Mouse (Mus musculus) heart, embryonic 16.5 days (tissue): ENCODE results near the gene Fnbp4. TPM values are rescaled to one million over a fixed set of nuclear protein-coding genes. Genes with fewer than 3 reads are reported as not detected.

ENCODE experiments used
- ATAC-seq: fragments of 200-750 bp; cut with Nextera tagmentation; replicated peaks from 2 replicates; pipeline ENCODE4 v1.8.0; 2017; ENCODE audit warnings: moderate number of reproducible peaks; ENCODE audit not compliant: insufficient read depth, low FRiP score; ENCODE audit errors: extremely low read depth
- H3K27ac ChIP-seq: fragments of 300-500 bp; sonication (generic); 2 replicates; pipeline ENCODE4 v1.5.1; 2014; ENCODE audit warnings: mild to moderate bottlenecking, low read length, control low read depth, moderate library complexity
- H3K27me3 ChIP-seq: fragments of 300-500 bp; sonication (generic); 2 replicates; pipeline ENCODE4 v1.6.1; 2014; ENCODE audit warnings: low read length, mixed read lengths; ENCODE audit not compliant: control insufficient read depth, insufficient read depth
- H3K36me3 ChIP-seq: fragments of 300-500 bp; sonication (generic); 2 replicates; pipeline ENCODE4 v1.6.1; 2014; ENCODE audit not compliant: control insufficient read depth, insufficient read depth
- H3K4me1 ChIP-seq: fragments of 300-500 bp; sonication (generic); 2 replicates; pipeline ENCODE4 v1.6.1; 2014; ENCODE audit warnings: low read length, mixed read lengths; ENCODE audit not compliant: control insufficient read depth, insufficient read depth
- H3K4me2 ChIP-seq: fragments of 300-500 bp; sonication (generic); 2 replicates; pipeline ENCODE4 v1.6.1; 2014; ENCODE audit warnings: low read depth, mild to moderate bottlenecking, control low read depth, low read length
- H3K4me3 ChIP-seq: fragments of 300-500 bp; sonication (generic); 2 replicates; pipeline ENCODE4 v1.5.1; 2014; ENCODE audit warnings: mild to moderate bottlenecking, control low read depth, low read length
- H3K9ac ChIP-seq: fragments of 300-500 bp; sonication (generic); 2 replicates; pipeline ENCODE4 v1.6.1; 2014; ENCODE audit warnings: low read length, control low read depth
- H3K9me3 ChIP-seq: fragments of 300-500 bp; sonication (generic); replicated peaks from 2 replicates; pipeline ENCODE4 v1.6.1; 2016; ENCODE audit warnings: low read length; ENCODE audit not compliant: control insufficient read depth
- WGBS: fragments of 180-500 bp; shearing (Covaris S2); extraction: QIAGEN DNeasy Blood & Tissue Kit; methylation state at CpG from one replicate; pipeline ENCODE4 v1.1.7; 2014; 5-methylcytosine and 5-hydroxymethylcytosine counted together
- polyA plus RNA-seq: library from polyadenylated mRNA; unstranded; fragments of >200 nt; fragmentation: Nextera tagmentation; extraction: Ambion mirVana; gene quantifications from 2 replicates; pipeline ENCODE4 v1.2.1, GENCODE M21; 2015

Fnbp4 gene
- polyA plus RNA-seq, 1 experiment from 2014 or later: 54.1 TPM

DNA sequence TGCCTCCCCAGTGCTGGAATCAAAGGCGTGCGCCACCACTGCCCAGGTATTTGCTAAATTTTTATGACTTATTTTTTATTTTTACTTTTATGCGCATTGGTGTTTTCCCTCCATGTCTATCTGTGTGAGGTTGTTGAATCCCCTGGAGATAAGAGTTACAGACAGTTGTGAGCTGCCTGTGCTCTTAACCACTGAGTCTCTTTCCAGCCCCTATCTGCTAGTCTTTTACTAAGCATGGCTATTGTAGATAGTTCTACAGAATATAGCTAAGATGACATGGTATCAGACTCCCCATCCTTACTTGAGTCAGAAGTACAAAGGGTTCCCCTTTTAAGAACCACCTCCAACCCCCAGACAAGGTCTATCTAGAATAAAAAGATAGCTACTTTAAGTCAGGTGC, 9.0 kb downstream of the Fnbp4 start:
- H3K36me3 ChIP-seq: peaks cover 66% of the 10 kb centered on the region
- H3K4me1 ChIP-seq: 0 out of 2 replicates have a peak, but pooled peaks cover 2% of the 10 kb centered on the region
- H3K27me3 ChIP-seq: no peaks in the 10 kb centered on the region
- 98% methylated on average over 3 of the region's 3 CpGs for WGBS
- H3K9ac ChIP-seq: no peak overlapping the region
- ATAC-seq: no peak
- H3K27ac ChIP-seq: no peak overlapping the region
- H3K4me2 ChIP-seq: no peak overlapping the region
- H3K4me3 ChIP-seq: no peak overlapping the region
- H3K9me3 ChIP-seq: no peaks in the 10 kb centered on the region

DNA sequence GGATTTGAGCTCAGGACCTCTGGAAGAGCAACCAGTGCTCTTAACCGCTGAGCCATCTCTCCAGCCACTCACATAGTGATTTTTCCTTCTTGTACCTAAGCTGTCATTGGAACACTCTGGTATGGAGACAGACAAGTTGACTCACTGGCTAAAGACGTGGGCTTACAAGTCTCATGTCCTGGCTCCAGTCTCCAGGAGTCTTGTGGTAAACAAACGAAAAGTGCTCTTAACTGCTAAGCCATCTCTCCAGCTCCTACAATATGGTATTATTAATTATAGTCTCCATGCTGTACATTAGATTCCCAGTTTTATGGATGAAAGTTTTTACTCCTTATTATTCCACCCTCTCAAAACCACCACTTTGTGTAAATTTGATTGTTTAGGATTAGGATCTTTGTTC, 20.0 kb downstream of the Fnbp4 start:
- H3K9ac ChIP-seq: no peak overlapping the region
- WGBS: 82% methylated on average over 3 of the region's 3 CpGs
- H3K9me3 ChIP-seq: no peaks in the 10 kb centered on the region
- H3K4me3 ChIP-seq: no peak overlapping the region
- H3K36me3 ChIP-seq: peaks cover 64% of the 10 kb centered on the region
- no peaks in the 10 kb centered on the region for H3K4me1 ChIP-seq
- H3K27ac ChIP-seq: no peak overlapping the region
- ATAC-seq: no peak
- H3K27me3 ChIP-seq: no peaks in the 10 kb centered on the region
- no peak overlapping the region for H3K4me2 ChIP-seq

DNA sequence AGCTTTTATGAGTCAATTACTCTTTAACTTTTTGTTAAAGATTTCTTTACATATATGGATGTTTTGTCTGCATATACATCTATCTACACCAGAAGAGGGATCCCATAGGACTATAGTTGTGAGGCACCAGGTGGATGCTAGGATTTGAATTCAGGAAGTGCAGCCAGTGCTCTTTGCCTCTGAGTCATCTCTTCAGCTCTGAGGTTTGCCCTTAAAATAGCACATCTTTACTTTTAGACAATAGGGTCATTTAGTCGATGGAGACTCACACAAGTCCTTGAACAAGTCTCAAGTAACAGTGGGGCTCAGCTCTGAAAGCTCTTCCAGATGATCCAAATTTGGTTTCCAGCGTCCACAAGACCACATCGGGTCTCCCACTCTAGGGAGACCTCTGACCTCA, 36.2 kb downstream of the Fnbp4 start:
- no peak for ATAC-seq
- peaks cover 5% of the 10 kb centered on the region; the same call in 1 of the 2 replicates for H3K4me1 ChIP-seq
- H3K27ac ChIP-seq: no peak overlapping the region
- no peaks in the 10 kb centered on the region for H3K27me3 ChIP-seq
- peaks cover 30% of the 10 kb centered on the region for H3K36me3 ChIP-seq
- H3K9ac ChIP-seq: no peak overlapping the region
- no peak overlapping the region for H3K4me3 ChIP-seq
- WGBS: 26% methylated on average over 3 of the region's 3 CpGs
- no peaks in the 10 kb centered on the region for H3K9me3 ChIP-seq
- no peak overlapping the region for H3K4me2 ChIP-seq

DNA sequence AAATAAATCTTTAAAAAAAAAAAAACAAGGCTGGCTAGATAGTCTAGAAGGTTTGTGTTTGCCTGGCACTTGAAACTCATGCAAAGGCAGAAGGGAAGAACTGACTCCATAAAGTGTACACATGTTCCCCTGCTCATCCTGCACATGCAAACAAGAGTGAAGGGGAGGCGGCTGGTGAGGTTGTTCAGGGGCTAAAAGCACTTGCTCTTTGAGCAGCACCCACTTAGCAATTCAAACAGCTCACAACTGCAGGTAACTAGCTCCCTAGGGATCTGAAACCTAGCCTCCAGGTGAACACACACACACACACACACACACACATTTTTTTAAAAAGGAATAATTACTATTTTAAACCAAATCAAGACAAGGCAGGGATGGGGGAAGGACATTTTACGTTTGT, 36.8 kb downstream of the Fnbp4 start:
- Histone ChIP-seq H3K9me3 (no peaks in the 10 kb centered on the region), H3K4me3 (no peak overlapping the region), H3K4me1 (peaks cover 5% of the 10 kb centered on the region; the same call in 1 of the 2 replicates), H3K4me2 (peak overlapping the region; percentile 84; the same call in 1 of the 2 replicates), H3K27ac (no peak overlapping the region), H3K27me3 (no peaks in the 10 kb centered on the region), H3K9ac (no peak overlapping the region), H3K36me3 (peaks cover 28% of the 10 kb centered on the region)
- no peak for ATAC-seq
- 49% methylated on average over 2 of the region's 2 CpGs for WGBS

DNA sequence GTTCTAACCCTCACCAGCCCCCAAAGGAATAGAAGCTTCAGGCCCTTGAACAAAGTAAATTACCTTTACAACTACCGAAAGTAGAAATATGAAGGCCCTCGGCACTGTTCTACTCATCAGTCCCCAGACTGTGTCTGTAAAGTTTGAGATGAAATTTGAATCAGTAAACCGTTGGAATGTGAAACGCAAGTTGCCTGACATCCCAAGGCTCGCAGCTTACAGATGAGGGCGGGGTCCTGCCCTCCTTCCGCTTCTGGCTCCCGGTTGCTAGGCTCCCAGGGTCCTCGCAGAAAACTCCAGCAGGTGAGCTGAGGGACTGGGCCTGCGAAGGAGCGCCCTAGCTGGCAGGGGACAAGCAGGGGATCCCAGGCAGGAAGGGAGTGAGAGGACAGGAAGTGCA, 37.3 kb downstream of the Fnbp4 start, which contains the start of gene Agbl2:
TSS of gene Agbl2 (plus strand) at position 270 of the 400 bp plus-strand sequence.
- no peak within 1 kb of the TSS for H3K27ac ChIP-seq
- H3K9me3 ChIP-seq: no peaks in the 10 kb centered on the region
- WGBS: 4% methylated on average over 11 of the region's 11 CpGs
- peaks cover 5% of the 10 kb centered on the region; the same call in 1 of the 2 replicates for H3K4me1 ChIP-seq
- no peaks in the 10 kb centered on the region for H3K27me3 ChIP-seq
- H3K9ac ChIP-seq: peak within 1 kb of the TSS; percentile 71
- peak; percentile 58; the same call in 1 of the 2 replicates for ATAC-seq
- H3K4me2 ChIP-seq: peak within 1 kb of the TSS; percentile 84
- H3K36me3 ChIP-seq: peaks cover 26% of the 10 kb centered on the region
- H3K4me3 ChIP-seq: peak within 1 kb of the TSS; percentile 59

DNA sequence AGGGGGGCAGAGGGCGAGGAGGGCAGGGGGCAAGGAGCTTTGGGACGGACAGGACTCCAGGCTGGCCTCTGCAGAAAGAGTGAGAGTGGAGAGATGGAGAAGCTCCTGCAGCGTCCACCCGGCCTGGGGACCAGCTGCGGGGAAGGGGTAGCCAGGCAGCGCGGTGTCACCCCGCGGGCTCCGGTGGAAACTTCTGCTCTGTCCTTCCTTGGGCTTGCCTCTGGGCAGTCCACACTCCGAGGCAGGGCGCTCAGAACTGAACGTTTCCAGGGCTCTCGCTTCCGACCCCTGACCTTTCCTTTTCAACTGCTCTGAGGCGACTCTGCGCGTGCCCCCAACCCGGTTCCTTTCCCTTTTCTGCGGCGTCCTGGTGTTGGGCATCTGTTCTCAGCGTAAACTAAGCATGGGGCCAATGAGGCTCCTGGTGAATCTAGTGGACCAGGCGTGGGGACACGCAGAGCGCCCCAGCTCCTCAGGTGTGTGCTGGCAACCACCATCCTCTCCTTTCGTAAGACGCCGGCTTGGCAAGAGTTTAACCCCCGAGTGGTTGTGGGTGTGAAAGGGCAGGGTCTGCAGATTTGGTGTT, 37.8 kb downstream of the Fnbp4 start:
- Histone ChIP-seq H3K9me3 (no peaks in the 10 kb centered on the region), H3K27me3 (no peaks in the 10 kb centered on the region), H3K27ac (no peak overlapping the region), H3K4me2 (peak overlapping the region; percentile 84), H3K36me3 (peaks cover 21% of the 10 kb centered on the region), H3K4me1 (peaks cover 5% of the 10 kb centered on the region; the same call in 1 of the 2 replicates), H3K4me3 (peak overlapping the region; percentile 59), H3K9ac (peak overlapping the region; percentile 71)
- ATAC-seq: peak; percentile 64
- 2% methylated on average over 27 of the region's 29 CpGs for WGBS

DNA sequence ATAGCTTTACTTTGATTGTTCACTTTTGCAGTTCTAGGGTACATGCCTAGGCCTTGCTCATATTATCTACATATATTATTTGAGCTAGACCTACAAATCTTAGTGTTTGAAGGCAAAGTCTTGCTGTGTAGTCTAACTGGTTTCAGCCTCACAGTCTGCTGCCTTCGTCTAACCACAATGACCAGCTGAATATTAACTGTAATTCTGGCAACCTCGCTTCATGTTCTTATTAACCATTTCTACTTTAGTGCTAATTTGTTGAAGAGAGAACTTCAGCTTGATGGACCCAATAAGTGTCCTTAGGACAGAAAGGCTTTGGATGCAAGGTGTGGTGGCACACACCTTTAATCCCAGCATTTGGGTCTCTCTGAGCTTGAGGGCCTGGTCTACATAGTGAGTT, 43.0 kb downstream of the Fnbp4 start:
- H3K4me3 ChIP-seq: no peak overlapping the region
- no peaks in the 10 kb centered on the region for H3K27me3 ChIP-seq
- H3K9ac ChIP-seq: no peak overlapping the region
- 87% methylated on average over 2 of the region's 2 CpGs for WGBS
- H3K36me3 ChIP-seq: no peaks in the 10 kb centered on the region
- no peak overlapping the region for H3K27ac ChIP-seq
- no peak overlapping the region for H3K4me2 ChIP-seq
- H3K4me1 ChIP-seq: no peaks in the 10 kb centered on the region
- ATAC-seq: no peak
- H3K9me3 ChIP-seq: no peaks in the 10 kb centered on the region

DNA sequence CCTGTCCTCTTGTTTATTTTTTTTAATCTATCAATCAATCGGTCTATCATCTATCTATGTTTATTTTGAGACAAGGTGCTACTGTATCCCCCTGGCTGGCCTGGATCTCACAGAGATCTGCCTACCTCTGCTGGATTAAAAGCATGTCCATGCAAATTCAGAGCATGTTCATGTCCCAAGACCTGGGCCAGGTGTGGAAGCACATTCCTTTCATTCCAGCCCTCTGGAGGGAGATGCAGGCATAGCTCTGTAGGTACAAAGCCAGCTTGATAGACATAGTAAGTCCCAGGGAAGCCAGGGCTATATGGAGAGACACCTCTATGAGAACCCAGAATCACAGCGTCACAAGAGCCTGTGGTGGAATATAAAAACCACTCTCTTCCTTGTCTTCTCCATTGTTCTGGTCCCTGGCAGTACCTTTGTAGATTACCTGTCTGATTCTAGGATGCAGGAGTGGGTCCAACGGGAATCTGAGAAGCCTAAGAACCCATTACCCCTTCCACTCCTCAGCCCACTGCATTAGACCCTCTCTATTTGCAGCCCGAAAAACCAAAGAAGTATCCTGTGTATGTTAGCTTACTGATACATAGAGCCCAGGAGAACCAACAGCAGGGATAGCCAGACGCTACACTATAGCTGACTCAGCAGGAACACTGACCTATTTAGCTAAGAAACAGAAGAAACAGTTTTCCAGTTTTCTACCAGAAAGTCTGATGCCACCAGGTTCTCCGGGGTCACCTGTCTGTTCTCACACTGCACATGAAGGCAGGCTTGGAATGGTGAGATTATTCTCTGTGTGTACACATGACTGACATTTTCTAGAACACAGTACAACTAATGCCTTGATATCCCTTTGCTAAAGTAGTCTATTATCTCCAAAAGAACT, 63.3 kb downstream of the Fnbp4 start:
- ATAC-seq: no peak
- 81% methylated on average over 6 of the region's 6 CpGs for WGBS
- Histone ChIP-seq H3K27me3 (no peaks in the 10 kb centered on the region), H3K9ac (no peak overlapping the region), H3K4me2 (no peak overlapping the region), H3K27ac (no peak overlapping the region), H3K36me3 (no peaks in the 10 kb centered on the region), H3K4me1 (no peaks in the 10 kb centered on the region), H3K9me3 (no peaks in the 10 kb centered on the region), H3K4me3 (no peak overlapping the region)

DNA sequence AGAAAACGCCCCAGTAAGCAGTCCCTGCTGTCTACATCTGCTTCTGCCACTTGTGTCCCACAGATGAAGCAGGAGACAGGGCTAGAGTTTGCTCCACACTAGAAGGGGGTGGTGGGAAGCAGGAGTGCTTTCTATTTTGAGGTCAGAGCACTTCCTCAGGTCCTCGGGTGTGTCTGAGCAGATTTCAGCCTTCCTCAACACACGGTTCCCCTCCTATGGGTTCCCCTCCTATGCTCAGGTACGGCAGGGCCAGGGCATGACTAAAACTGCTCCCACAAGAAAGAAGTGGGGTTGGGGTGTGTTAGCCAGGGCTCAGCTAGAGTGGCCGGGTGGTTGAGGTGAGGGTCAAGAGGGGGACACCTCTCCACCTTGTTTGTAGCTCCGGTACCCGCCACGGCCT, 65.6 kb downstream of the Fnbp4 start:
- no peaks in the 10 kb centered on the region for H3K36me3 ChIP-seq
- H3K4me2 ChIP-seq: no peak overlapping the region
- no peak overlapping the region for H3K9ac ChIP-seq
- H3K9me3 ChIP-seq: no peaks in the 10 kb centered on the region
- ATAC-seq: no peak
- no peak overlapping the region for H3K4me3 ChIP-seq
- no peaks in the 10 kb centered on the region for H3K27me3 ChIP-seq
- WGBS: 69% methylated on average over 8 of the region's 8 CpGs
- no peak overlapping the region for H3K27ac ChIP-seq
- H3K4me1 ChIP-seq: no peaks in the 10 kb centered on the region
